Mouse (Mus musculus) ovary, postnatal 10 days (tissue): Measurements from ENCODE around the gene Tecr.

Experiments
- DNase-seq: peaks from one replicate; pipeline ENCODE4 v3.0.0; 2022; ENCODE audit warnings: low spot score

The Tecr gene

DNA sequence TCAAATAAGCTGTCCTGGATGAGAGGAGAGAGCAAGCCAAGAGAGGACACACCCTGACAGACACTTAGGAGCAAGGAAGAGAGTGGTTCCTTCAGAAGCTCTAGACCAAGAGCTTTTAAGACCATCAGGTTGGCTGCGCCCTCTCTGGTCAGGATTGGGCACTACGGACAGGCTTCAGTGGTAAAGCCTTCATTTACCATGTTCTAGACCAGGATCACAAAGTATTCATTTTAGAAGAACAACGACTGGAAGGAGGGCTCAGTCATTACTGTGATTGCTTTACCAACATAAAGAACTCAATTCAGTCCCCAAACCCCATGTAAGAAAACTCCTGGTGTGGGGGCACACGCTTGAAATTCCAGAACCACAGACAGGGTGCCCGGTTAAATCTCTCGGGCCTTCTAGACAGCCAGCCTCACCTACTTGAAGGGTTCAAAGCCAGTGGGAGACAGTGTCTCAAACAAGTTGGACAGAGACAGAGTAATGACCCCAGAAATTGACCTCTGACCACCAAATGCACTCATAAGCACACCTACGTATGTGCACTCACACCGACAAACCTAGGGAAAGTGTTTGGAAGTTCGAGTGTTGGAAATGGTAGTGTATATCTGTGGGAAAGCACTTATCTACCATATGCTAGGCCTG is 41.9 kb downstream of the Tecr start:
- no peak for DNase-seq

DNA sequence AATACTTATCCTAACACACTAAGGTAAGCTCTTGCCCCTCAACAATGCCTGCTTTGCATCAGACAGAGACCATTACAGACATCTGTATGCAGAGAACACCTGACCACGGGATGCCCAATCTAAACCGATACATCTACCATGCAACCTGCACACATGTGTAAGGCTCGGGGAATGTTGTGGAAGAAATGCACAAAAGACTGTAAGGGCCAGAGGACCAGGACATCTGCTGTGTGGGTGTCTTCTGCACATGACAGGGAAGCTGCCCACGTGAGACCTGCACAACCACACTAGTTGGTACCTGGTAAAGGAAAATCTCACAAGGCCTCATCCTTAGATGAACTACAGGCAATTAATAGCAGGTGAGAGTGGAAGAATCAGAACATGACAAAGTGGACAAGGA is 44.5 kb downstream of the Tecr start:
- DNase-seq, result no peak

DNA sequence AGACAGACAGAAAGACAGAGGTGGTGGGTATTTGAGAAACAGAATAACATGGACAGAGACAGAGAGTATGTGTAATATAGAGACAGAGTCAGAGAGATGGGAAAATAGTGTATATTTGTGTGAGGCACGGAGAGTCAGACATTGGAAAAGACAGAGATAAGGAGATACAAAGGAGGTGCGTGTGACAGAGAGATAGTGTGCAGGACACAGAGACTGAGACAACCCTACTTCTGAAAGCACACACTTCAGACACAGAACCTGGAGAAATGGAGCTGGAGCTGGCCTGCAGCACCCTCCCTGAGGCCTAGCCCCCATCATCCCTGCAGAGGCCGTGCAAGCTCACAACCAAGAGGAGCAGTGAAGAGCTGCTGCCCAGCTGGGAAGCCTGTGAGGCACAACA is 45.1 kb downstream of the Tecr start:
- no peak for DNase-seq

DNA sequence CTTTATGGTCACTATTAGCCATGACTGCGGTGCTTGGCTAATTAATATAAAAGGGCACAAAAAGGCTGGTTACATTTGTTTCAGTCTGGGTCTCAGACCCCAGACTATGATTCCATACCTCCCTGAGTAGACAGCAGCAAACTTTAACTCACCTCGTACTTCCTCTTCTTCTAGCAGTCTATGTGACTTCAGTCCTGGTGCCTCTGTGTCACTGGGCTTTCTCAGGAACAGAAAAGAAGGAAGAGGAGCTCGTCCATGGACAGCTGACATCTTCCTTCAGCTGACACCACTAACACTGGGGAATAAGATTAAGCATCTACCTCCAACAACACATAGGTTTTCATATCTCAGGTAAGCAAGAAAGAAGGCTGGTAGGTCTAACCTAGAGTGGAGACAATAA is 72.0 kb downstream of the Tecr start, which contains the start of gene Olfr370:
Olfr370 (plus strand) TSS at position 45 of the 400 bp plus-strand sequence.
- no peak for DNase-seq

DNA sequence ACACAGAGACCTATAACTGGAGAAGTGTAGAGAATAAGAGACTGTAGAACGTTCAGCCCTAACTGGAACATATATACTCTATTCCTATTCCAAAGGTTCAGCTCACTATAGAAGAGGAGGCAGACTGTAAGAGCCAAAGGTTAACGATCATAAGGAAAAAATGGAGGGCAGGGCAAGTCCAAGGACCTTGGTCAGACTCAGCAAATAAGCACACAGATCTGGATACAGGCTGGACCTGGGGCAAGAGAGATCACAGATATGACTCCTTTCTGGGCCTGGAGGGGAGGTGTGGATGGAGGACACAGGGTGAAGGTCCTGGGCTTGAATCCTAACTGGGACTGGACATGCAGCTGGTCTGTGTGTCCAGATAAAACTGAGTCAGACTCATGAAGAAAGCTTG is 73.0 kb downstream of the Tecr start:
- DNase-seq, result no peak
